Mouse (Mus musculus): ENCODE measurements at regions not wholly inside any gene's neighbourhood (a gene's known extent, or its start where the extent isn't known, plus 50 kb on each side); places are given as distances from the start of the nearest gene placed in this dataset.

DNA sequence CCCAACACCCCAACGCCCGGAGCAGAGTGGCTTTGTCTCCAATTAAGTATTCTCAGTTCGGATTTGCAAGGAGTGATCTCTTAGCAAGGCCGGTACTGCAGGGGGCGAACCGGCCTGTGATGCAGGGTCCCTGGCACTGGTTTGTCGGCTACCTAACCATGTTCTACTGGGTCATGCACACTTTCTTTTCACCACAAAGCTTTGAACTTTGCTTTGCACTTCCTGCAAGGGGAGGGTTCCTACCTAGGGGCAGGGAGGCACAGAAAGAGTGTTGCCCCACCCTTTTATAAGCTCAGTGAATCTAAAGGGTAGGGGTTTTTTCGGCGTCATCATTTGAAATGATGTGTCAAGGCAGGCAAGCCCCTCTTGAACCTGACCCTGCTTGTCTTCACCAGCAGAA is 891.7 kb downstream of the Zfp704 start:
- H3K4me2 ChIP-seq (ENCODE audit: low read depth, low read length): peak overlapping the region; percentile 69
- ATAC-seq (ENCODE audit: insufficient read depth, low read depth) (no peak), DNase-seq (ENCODE audit: low spot score) (no peak)
- H3K27ac ChIP-seq (ENCODE audit: low read depth): no peak overlapping the region
- no peak overlapping the region for H3K9ac ChIP-seq (replicated peaks; ENCODE audit: low read depth, low read length)
- no peaks in the 10 kb centered on the region for H3K27me3 ChIP-seq (ENCODE audit: control insufficient read depth, insufficient read depth, low read length)
- no peaks in the 10 kb centered on the region for H3K9me3 ChIP-seq (replicated peaks; ENCODE audit: control insufficient read depth, low read length)
- H3K36me3 ChIP-seq (replicated peaks; ENCODE audit: control insufficient read depth, insufficient read depth, low read length): no peaks in the 10 kb centered on the region
- H3K4me1 ChIP-seq (ENCODE audit: control insufficient read depth, insufficient read depth): peaks cover 23% of the 10 kb centered on the region
- TF ChIP-seq EP300 (IDR thresholded peaks at IDR 0.05; ENCODE audit: low read depth) (no peak), CTCF (IDR thresholded peaks at IDR 0.05; ENCODE audit: low read depth) (no peak)
- WGBS: 31% methylated on average over 9 of the region's 9 CpGs
- H3K4me3 ChIP-seq (ENCODE audit: low read depth, low read length): no peak overlapping the region

DNA sequence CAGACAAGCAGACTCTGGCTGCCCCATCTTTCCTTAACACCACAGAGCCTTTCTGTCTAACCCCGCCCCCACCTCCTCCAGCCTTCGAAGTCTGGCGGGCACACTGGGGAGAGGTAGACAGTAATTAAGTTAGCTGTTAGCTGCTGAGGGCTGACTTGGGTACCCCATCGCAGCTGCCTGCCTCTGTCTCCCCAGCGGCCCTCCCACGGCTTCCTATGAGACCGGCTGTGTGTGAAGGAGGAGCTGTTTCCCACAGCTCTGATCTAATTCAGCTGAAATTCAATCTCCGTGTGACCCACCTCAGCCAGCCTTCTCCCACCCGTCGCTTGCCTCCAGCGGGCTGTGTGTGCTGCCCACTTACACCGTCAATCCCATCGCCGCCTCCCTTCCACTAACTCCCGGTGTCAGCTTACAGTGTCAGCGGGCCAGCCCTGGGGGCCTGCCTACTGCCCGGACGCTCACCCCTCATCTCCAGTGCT is 892.5 kb downstream of the Zfp704 start:
- Histone ChIP-seq H3K27ac (ENCODE audit: low read depth) (0 out of 2 replicates have a peak overlapping the region, but pooled peaks have one; percentile 23), H3K4me3 (ENCODE audit: low read depth, low read length) (peak overlapping the region; percentile 37), H3K9ac (replicated peaks; ENCODE audit: low read depth, low read length) (no peak overlapping the region), H3K27me3 (ENCODE audit: control insufficient read depth, insufficient read depth, low read length) (no peaks in the 10 kb centered on the region), H3K9me3 (replicated peaks; ENCODE audit: control insufficient read depth, low read length) (no peaks in the 10 kb centered on the region), H3K4me2 (ENCODE audit: low read depth, low read length) (peak overlapping the region; percentile 69), H3K4me1 (ENCODE audit: control insufficient read depth, insufficient read depth) (peaks cover 29% of the 10 kb centered on the region), H3K36me3 (replicated peaks; ENCODE audit: control insufficient read depth, insufficient read depth, low read length) (no peaks in the 10 kb centered on the region)
- WGBS: 1% methylated on average over 18 of the region's 18 CpGs
- no peak for TF ChIP-seq EP300 (IDR thresholded peaks at IDR 0.05; ENCODE audit: low read depth)
- TF ChIP-seq CTCF (IDR thresholded peaks at IDR 0.05; ENCODE audit: low read depth): no peak
- DNase-seq (ENCODE audit: low spot score): peak; percentile 44
- ATAC-seq (ENCODE audit: insufficient read depth, low read depth): peak; percentile 68

Data from heart, postnatal 0 days (tissue).